Mouse (Mus musculus) neural tube, embryonic 11.5 days (tissue): ENCODE measurements at regions not wholly inside any gene's neighbourhood (a gene's known extent, or its start where the extent isn't known, plus 50 kb on each side); places are given as distances from the start of the nearest gene placed in this dataset.

Experiments used
- ATAC-seq: fragments of 200-750 bp; cut with Nextera tagmentation; 2 replicates; pipeline ENCODE4 v1.8.0; 2017; ENCODE audit warnings: moderate number of reproducible peaks, mild to moderate bottlenecking, moderate TSS enrichment, moderate library complexity; ENCODE audit not compliant: insufficient read depth, low FRiP score, low TSS enrichment
- DNase-seq: peaks from one replicate; pipeline ENCODE4 v3.0.0-alpha.2; 2015; ENCODE audit warnings: low spot score
- H3K27ac ChIP-seq: fragments of 300-500 bp; sonication (generic); 2 replicates; pipeline ENCODE4 v1.5.1; 2014; ENCODE audit warnings: low read depth, mild to moderate bottlenecking, low read length
- H3K27me3 ChIP-seq: fragments of 300-500 bp; sonication (generic); 2 replicates; pipeline ENCODE4 v1.6.1; 2014; ENCODE audit warnings: mild to moderate bottlenecking, low read length, mixed read lengths; ENCODE audit not compliant: control insufficient read depth, insufficient read depth
- H3K36me3 ChIP-seq: fragments of 300-500 bp; sonication (generic); 2 replicates; pipeline ENCODE4 v1.6.1; 2014; ENCODE audit warnings: mild to moderate bottlenecking, low read length, moderate library complexity, mixed read lengths; ENCODE audit not compliant: control insufficient read depth, insufficient read depth
- H3K4me1 ChIP-seq: fragments of 300-500 bp; sonication (generic); 2 replicates; pipeline ENCODE4 v1.6.1; 2014; ENCODE audit warnings: low read length, mixed read lengths; ENCODE audit not compliant: control insufficient read depth, insufficient read depth
- H3K4me2 ChIP-seq: fragments of 300-500 bp; sonication (generic); 2 replicates; pipeline ENCODE4 v1.6.1; 2014; ENCODE audit warnings: low read depth, mild to moderate bottlenecking, moderate library complexity
- H3K4me3 ChIP-seq: fragments of 300-500 bp; sonication (generic); 2 replicates; pipeline ENCODE4 v1.5.1; 2014; ENCODE audit warnings: low read depth, low read length
- H3K9ac ChIP-seq: fragments of 300-500 bp; sonication (generic); 2 replicates; pipeline ENCODE4 v1.6.1; 2014; ENCODE audit warnings: mild to moderate bottlenecking, low read length
- H3K9me3 ChIP-seq: fragments of 300-500 bp; sonication (generic); 2 replicates; pipeline ENCODE4 v1.6.1; 2016; ENCODE audit warnings: low read length; ENCODE audit not compliant: control insufficient read depth
- WGBS: fragments of 180-500 bp; shearing (Covaris S2); extraction: QIAGEN DNeasy Blood & Tissue Kit; methylation state at CpG from one replicate; pipeline ENCODE4 v1.1.7; 2014; 5-methylcytosine and 5-hydroxymethylcytosine counted together

GRCm38 (mm10) chr4:26800831-26801230 lies 454.1 kb upstream of the Manea start:
- H3K4me1 ChIP-seq, result no peaks in the 10 kb centered on the region
- DNase-seq, result no peak
- H3K4me2 ChIP-seq, result no peak overlapping the region
- H3K27me3 ChIP-seq, result no peaks in the 10 kb centered on the region
- 91% methylated on average over 3 of the region's 3 CpGs for WGBS
- no peak overlapping the region for H3K27ac ChIP-seq
- H3K9me3 ChIP-seq, result no peaks in the 10 kb centered on the region
- no peak overlapping the region for H3K9ac ChIP-seq
- H3K4me3 ChIP-seq, result no peak overlapping the region
- no peaks in the 10 kb centered on the region for H3K36me3 ChIP-seq
- no peak for ATAC-seq

DNA sequence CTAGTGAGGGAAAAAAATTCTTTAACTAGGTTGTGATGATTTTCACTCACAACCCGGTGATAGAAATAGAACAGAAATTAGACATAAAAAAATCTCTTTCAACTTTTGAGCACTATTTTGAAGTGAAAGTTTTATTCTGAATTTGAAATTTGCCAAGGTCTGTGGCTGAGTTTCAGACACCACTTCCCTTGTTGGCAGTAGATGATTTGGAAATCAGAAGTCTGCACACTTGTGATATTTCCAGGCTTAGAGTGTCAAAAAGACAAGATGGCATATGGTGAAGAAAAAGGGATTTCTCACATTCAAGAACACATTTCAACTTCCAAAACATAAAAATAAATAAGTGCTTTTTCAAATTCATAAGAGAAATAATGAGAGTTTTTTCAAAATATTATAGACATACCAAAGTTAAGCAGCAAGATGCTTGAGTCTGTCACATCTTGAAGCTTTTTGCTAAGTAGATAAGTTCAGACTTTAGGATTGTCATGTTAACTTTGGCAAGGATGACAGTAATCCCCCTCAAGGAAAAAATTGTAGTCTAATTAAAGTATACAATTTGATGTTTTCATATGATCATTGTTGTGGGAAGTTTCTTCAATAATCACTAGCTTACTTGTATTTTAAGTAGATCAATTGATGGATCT lies 446.6 kb upstream of the Manea start:
- no peaks in the 10 kb centered on the region for H3K9me3 ChIP-seq
- H3K4me3 ChIP-seq, result no peak overlapping the region
- no peak overlapping the region for H3K9ac ChIP-seq
- DNase-seq (no peak), ATAC-seq (no peak)
- H3K27ac ChIP-seq, result no peak overlapping the region
- H3K27me3 ChIP-seq, result no peaks in the 10 kb centered on the region
- no peaks in the 10 kb centered on the region for H3K36me3 ChIP-seq
- H3K4me2 ChIP-seq, result no peak overlapping the region
- whole genome bisulfite sequencing, result 96% methylated on average over 1 of the region's 1 CpGs
- H3K4me1 ChIP-seq, result no peaks in the 10 kb centered on the region

DNA sequence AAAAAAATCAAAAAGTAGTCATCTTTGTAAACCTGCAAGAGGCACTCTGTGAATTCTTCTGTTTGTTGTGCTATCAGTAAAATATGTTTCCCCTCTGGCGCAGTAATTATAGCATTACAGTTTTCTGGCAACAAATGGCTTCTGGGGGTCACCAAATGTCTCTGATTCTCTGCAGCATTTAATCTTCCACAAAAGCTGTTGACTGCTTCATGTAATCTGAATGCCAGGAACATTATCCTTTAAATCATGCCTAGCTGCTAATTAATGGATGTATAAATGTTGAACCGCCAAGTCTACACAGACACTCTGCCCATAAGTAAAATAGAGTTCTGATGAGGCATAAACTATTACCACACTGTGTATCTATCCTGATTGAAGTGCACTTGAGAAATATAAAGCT lies 421.2 kb upstream of the Manea start:
- no peaks in the 10 kb centered on the region for H3K4me1 ChIP-seq
- DNase-seq (no peak), ATAC-seq (no peak)
- H3K27me3 ChIP-seq, result no peaks in the 10 kb centered on the region
- H3K27ac ChIP-seq, result no peak overlapping the region
- H3K4me3 ChIP-seq, result no peak overlapping the region
- no peaks in the 10 kb centered on the region for H3K9me3 ChIP-seq
- H3K4me2 ChIP-seq, result no peak overlapping the region
- 73% methylated on average over 2 of the region's 2 CpGs for WGBS
- H3K9ac ChIP-seq, result no peak overlapping the region
- no peaks in the 10 kb centered on the region for H3K36me3 ChIP-seq

DNA sequence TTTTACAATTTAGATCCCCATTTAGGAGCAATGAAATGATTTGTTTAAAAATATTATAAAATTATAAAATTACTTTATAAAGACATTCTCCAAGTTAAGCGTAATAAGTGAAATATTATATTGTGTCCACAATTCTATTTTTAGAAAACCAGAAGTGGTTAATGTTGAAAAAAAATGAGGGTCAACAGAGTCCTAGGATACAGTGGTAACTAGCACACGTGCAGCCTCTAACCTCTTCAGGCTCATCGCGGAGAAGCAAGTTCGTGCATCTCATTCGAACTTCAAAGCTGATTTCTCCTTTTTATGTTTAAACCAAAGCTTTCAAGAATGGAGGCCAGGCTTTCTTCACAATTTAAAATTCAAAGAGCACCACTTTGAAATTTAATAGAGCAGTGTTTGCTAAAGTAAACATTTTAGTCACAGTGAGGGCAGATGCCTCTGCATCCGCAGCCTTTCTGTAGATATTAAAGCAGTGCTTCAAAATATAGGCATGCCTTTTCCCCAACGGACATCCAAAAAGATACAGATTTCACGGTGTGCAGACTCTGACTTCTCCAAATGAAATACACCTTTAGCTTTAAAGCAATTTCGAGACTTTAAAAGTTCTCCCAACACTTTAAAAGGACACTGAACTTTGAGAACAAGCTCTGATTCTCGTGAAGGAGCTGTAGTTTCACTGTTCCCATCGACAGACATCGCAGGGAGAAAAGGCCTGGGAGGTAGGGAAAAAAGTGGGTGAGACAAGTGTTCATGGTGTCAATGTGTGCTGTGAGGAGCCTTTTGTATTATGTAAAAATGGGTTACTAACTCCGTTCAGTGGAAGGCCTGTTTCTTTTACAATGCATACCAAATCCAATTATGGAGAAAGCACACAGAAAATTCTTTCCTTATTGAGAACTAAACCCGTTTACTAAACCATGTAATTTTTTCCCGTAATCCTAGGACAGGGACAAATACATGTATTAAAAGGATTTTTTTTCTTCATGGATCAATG lies 419.8 kb upstream of the Manea start:
- H3K36me3 ChIP-seq, result no peaks in the 10 kb centered on the region
- DNase-seq (no peak), ATAC-seq (peak; percentile 56; the same call in 1 of the 2 replicates)
- WGBS, result 32% methylated on average over 16 of the region's 16 CpGs
- no peak overlapping the region for H3K27ac ChIP-seq
- H3K4me2 ChIP-seq, result peak overlapping the region; percentile 33
- H3K27me3 ChIP-seq, result no peaks in the 10 kb centered on the region
- H3K9me3 ChIP-seq, result no peaks in the 10 kb centered on the region
- H3K4me3 ChIP-seq, result no peak overlapping the region
- H3K4me1 ChIP-seq, result no peaks in the 10 kb centered on the region
- no peak overlapping the region for H3K9ac ChIP-seq

GRCm38 (mm10) chr4:26740815-26741214 lies 394.1 kb upstream of the Manea start:
- ATAC-seq (no peak), DNase-seq (no peak)
- 84% methylated on average over 3 of the region's 3 CpGs for WGBS
- H3K4me3 ChIP-seq, result no peak overlapping the region
- H3K9me3 ChIP-seq, result no peaks in the 10 kb centered on the region
- H3K27me3 ChIP-seq, result no peaks in the 10 kb centered on the region
- H3K27ac ChIP-seq, result no peak overlapping the region
- no peaks in the 10 kb centered on the region for H3K4me1 ChIP-seq
- no peaks in the 10 kb centered on the region for H3K36me3 ChIP-seq
- no peak overlapping the region for H3K4me2 ChIP-seq
- no peak overlapping the region for H3K9ac ChIP-seq

DNA sequence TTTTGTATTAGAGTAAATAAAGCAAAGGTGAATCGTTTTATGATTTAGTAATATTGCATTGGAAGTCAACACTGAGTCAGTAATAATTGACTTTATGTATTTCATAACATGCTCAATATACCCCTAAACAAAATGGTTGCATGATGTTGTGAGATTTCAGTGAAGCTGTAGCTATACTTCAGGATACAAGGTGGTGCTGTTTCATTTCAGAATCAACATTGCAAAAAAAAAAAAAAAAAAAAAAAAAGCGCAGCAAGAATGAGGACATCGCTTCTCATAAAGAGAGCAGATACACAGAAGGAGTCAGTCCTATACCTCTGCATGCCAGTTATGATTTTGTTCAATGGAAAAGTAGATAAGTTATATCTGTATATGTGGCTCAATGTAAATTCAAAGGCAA lies 389.7 kb upstream of the Manea start:
- H3K9me3 ChIP-seq, result no peaks in the 10 kb centered on the region
- DNase-seq (no peak), ATAC-seq (no peak)
- H3K4me1 ChIP-seq, result no peaks in the 10 kb centered on the region
- no peak overlapping the region for H3K4me2 ChIP-seq
- no peak overlapping the region for H3K27ac ChIP-seq
- no peak overlapping the region for H3K9ac ChIP-seq
- H3K27me3 ChIP-seq, result no peaks in the 10 kb centered on the region
- H3K36me3 ChIP-seq, result no peaks in the 10 kb centered on the region
- H3K4me3 ChIP-seq, result no peak overlapping the region
- WGBS, result 86% methylated on average over 3 of the region's 3 CpGs

- no peak for ATAC-seq
- WGBS, result 85% methylated on average over 3 of the region's 3 CpGs
- H3K4me3 ChIP-seq, result no peak overlapping the region
- H3K36me3 ChIP-seq, result no peaks in the 10 kb centered on the region
- H3K9me3 ChIP-seq, result no peaks in the 10 kb centered on the region
- no peak overlapping the region for H3K27ac ChIP-seq
- H3K9ac ChIP-seq, result no peak overlapping the region
- no peak overlapping the region for H3K4me2 ChIP-seq
- no peaks in the 10 kb centered on the region for H3K4me1 ChIP-seq
- no peaks in the 10 kb centered on the region for H3K27me3 ChIP-seq
- DNase-seq, result no peak
Measured at GRCm38 (mm10) chr4:26714437-26714836, 367.7 kb upstream of the Manea start.

DNA sequence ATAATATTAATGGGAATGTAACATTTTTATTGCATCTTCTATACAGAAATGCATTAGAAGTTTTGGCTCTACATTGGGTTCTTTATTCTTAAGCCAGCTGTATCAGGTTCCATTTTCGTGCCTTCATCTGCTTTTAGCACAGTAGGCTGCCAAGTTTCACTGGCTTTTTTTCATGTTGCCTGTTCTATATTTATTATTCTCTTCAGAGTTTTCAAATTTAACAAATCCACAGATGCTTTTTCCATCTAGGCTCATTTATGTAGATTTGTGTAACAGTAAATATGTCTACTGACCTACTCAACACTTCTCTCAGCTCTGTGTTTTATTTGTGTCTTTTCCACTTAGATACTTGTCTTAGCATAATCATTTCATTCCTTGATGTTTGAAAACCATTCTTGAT lies 363.3 kb upstream of the Manea start:
- no peak for DNase-seq
- no peaks in the 10 kb centered on the region for H3K36me3 ChIP-seq
- 83% methylated on average over 1 of the region's 1 CpGs for WGBS
- H3K4me2 ChIP-seq, result no peak overlapping the region
- no peaks in the 10 kb centered on the region for H3K4me1 ChIP-seq
- no peak overlapping the region for H3K4me3 ChIP-seq
- H3K9me3 ChIP-seq, result no peaks in the 10 kb centered on the region
- H3K27ac ChIP-seq, result no peak overlapping the region
- H3K9ac ChIP-seq, result no peak overlapping the region
- H3K27me3 ChIP-seq, result no peaks in the 10 kb centered on the region
- ATAC-seq, result no peak

- WGBS, result 73% methylated on average over 3 of the region's 3 CpGs
Measured at GRCm38 (mm10) chr4:26695964-26696363, 349.3 kb upstream of the Manea start.

More at GRCm38 (mm10) chr4:26695964-26696363, 349.3 kb upstream of the Manea start:
- H3K9ac ChIP-seq, result no peak overlapping the region
- no peaks in the 10 kb centered on the region for H3K9me3 ChIP-seq
- no peak overlapping the region for H3K4me3 ChIP-seq
- H3K36me3 ChIP-seq, result no peaks in the 10 kb centered on the region
- H3K4me1 ChIP-seq, result no peaks in the 10 kb centered on the region
- no peak overlapping the region for H3K4me2 ChIP-seq
- no peak for ATAC-seq
- no peak for DNase-seq
- H3K27ac ChIP-seq, result no peak overlapping the region
- H3K27me3 ChIP-seq, result no peaks in the 10 kb centered on the region
